Mouse (Mus musculus) ES-E14 (cell line): ENCODE results near the gene Pgf. TPM values are rescaled to one million over a fixed set of nuclear protein-coding genes. Genes with fewer than 3 reads are reported as not detected.
A peak's percentile ranks its signal among the peaks of the same experiment; 100 is the strongest.

Experiments
- DNase-seq: peaks from one replicate; pipeline ENCODE4 v3.0.0-alpha.2; 2013; ENCODE audit warnings: low read depth, low spot score
- H3K27ac ChIP-seq: 2 replicates; pipeline ENCODE4 v1.5.1; 2012; ENCODE audit warnings: low read depth, mild to moderate bottlenecking, low read length, moderate library complexity, mixed read lengths; ENCODE audit not compliant: poor library complexity, insufficient read depth, severe bottlenecking
- H3K36me3 ChIP-seq: 2 replicates; pipeline ENCODE4 v1.6.1; 2012; ENCODE audit warnings: mild to moderate bottlenecking, low read length, moderate library complexity, mixed read lengths; ENCODE audit not compliant: control insufficient read depth, poor library complexity, insufficient read depth, severe bottlenecking
- H3K4me1 ChIP-seq, 2 experiments: fragments of 150-350 bp in 1 of 2; sonication (generic) in 1 of 2; 2 replicates each; pipeline ENCODE4 v1.6.1; 2012; ENCODE audit warnings: low read length in 2 of 2, mild to moderate bottlenecking in 1 of 2, mixed read lengths in 1 of 2; ENCODE audit not compliant: control insufficient read depth in 2 of 2, insufficient read depth in 2 of 2, poor library complexity in 1 of 2
- H3K4me3 ChIP-seq, 2 experiments: fragments of 150-350 bp in 1 of 2; sonication (generic) in 1 of 2; 2 replicates each; pipeline ENCODE4 v1.5.1; 2012; ENCODE audit warnings: low read length in 2 of 2, low read depth in 1 of 2, mild to moderate bottlenecking in 1 of 2, mixed read lengths in 1 of 2; ENCODE audit not compliant: insufficient read depth in 1 of 2, poor library complexity in 1 of 2, severe bottlenecking in 1 of 2
- H3K9ac ChIP-seq: 2 replicates; pipeline ENCODE4 v1.6.1; 2012; ENCODE audit warnings: low read depth, mild to moderate bottlenecking, low read length, mixed read lengths; ENCODE audit not compliant: poor library complexity, insufficient read depth, severe bottlenecking
- H3K9me3 ChIP-seq: fragments of 150-350 bp; sonication (generic); 2 replicates; pipeline ENCODE4 v1.6.1; 2012; ENCODE audit warnings: low read depth, mild to moderate bottlenecking, low read length; ENCODE audit not compliant: control insufficient read depth, insufficient read depth
- CHD2 ChIP-seq: IDR thresholded peaks from 2 replicates; pipeline ENCODE4 v1.6.1; 2014; ENCODE audit warnings: mild to moderate bottlenecking, low read depth, low read length, inconsistent platforms
- HCFC1 ChIP-seq: IDR thresholded peaks from 2 replicates; pipeline ENCODE4 v1.6.1; 2012; ENCODE audit warnings: low read length, inconsistent platforms, borderline replicate concordance; ENCODE audit not compliant: insufficient read depth
- MAFK ChIP-seq: IDR thresholded peaks from 2 replicates; pipeline ENCODE4 v1.6.1; 2014; ENCODE audit warnings: mild to moderate bottlenecking, low read depth, low read length, inconsistent platforms; ENCODE audit not compliant: insufficient read depth
- ZC3H11A ChIP-seq: IDR thresholded peaks from 2 replicates; pipeline ENCODE4 v1.6.1; 2012; ENCODE audit warnings: low read depth, mild to moderate bottlenecking, inconsistent platforms, low read length, borderline replicate concordance
- ZNF384 ChIP-seq: IDR thresholded peaks from 2 replicates; pipeline ENCODE4 v1.6.1; 2012; ENCODE audit warnings: low read depth, low read length, inconsistent platforms
- in situ Hi-C, 2 experiments: fragments of 600-800 bp; cut with MboI; formaldehyde crosslinking; loops; one replicate each; pipeline ENCODE4 v1.15.1; 2025; ENCODE audit warnings: low sequenced_read_pairs in 2 of 2, inconsistent platforms in 1 of 2; ENCODE audit not compliant: unreplicated experiment in 2 of 2
- total RNA-seq: library from RNA; depleted of rRNA; stranded (reverse); fragments of 300-350 nt; gene quantifications from 2 replicates; pipeline ENCODE4 v1.2.3, GENCODE M21; 2012

Pgf gene
- total RNA-seq, 1 experiment = 6.9 TPM

- Histone ChIP-seq H3K36me3 (no peaks in the 10 kb centered on the region), H3K4me3 (no peak overlapping the region), H3K4me1 (peaks cover 0 to 3% of the 10 kb centered on the region in 2 experiments; a peak in 1 of 4 replicates), H3K9ac (no peak overlapping the region), H3K27ac (no peak overlapping the region), H3K9me3 (no peaks in the 10 kb centered on the region)
- in situ Hi-C loops = no loop called here
- no peak for TF ChIP-seq MAFK
- TF ChIP-seq ZNF384 = no peak
- no peak for DNase-seq
Measured at GRCm38 (mm10) chr12:85181475-85182344, 4.1 kb upstream of the Pgf start.

DNA sequence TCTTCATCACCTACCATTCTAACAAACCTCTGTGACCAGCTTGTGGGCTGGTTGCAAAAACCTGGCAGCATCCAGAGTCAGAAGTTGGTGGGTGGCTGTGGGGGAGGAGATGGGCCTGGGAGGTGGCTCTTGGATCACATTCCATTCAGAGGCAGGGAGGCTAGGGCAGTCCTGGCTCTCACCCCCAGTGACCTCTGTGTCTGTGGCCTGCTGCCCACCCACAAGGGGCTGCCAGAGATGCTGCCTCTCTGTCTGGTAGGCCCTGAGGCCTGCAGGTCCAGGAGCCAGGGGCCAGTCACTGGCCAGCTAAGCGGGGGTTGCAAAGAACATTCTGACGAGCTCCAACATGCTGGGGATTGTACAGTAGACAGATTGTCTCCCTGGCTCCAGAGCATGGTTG, 704 bp upstream of the Pgf start:
- DNase-seq = no peak
- no peaks in the 10 kb centered on the region for H3K36me3 ChIP-seq
- no peaks in the 10 kb centered on the region for H3K9me3 ChIP-seq
- no peak overlapping the region for H3K9ac ChIP-seq
- no peak overlapping the region for H3K4me3 ChIP-seq
- no peak for TF ChIP-seq ZNF384
- no peak for TF ChIP-seq CHD2
- TF ChIP-seq ZC3H11A = no peak
- no peak for TF ChIP-seq MAFK
- TF ChIP-seq HCFC1 = no peak
- in situ Hi-C loops = no loop called here
- H3K27ac ChIP-seq = no peak overlapping the region
- H3K4me1 ChIP-seq = peaks cover 0 to 16% of the 10 kb centered on the region in 2 experiments; a peak in 1 of 4 replicates

GRCm38 (mm10) chr12:85176846-85177523, 605 bp downstream of the Pgf start:
- no peak for TF ChIP-seq ZC3H11A
- TF ChIP-seq MAFK = no peak
- no peak for TF ChIP-seq ZNF384
- no peak for TF ChIP-seq HCFC1
- TF ChIP-seq CHD2 = no peak
- Histone ChIP-seq H3K9ac (no peak overlapping the region), H3K36me3 (no peaks in the 10 kb centered on the region), H3K4me1 (peaks cover 0 to 16% of the 10 kb centered on the region in 2 experiments; a peak in 1 of 4 replicates), H3K27ac (no peak overlapping the region), H3K9me3 (no peaks in the 10 kb centered on the region), H3K4me3 (peak overlapping the region; percentile 31 to 38; a peak in 2 of 4 replicates)
- in situ Hi-C loops = no loop called here
- no peak for DNase-seq

GRCm38 (mm10) chr12:85175926-85176845, 1.4 kb downstream of the Pgf start:
- Histone ChIP-seq H3K4me3 (no peak overlapping the region), H3K4me1 (peaks cover 0 to 16% of the 10 kb centered on the region in 2 experiments; a peak in 1 of 4 replicates), H3K9me3 (no peaks in the 10 kb centered on the region), H3K36me3 (no peaks in the 10 kb centered on the region), H3K9ac (no peak overlapping the region), H3K27ac (no peak overlapping the region)
- DNase-seq = no peak
- TF ChIP-seq HCFC1 = no peak
- no peak for TF ChIP-seq MAFK
- TF ChIP-seq CHD2 = no peak
- no peak for TF ChIP-seq ZC3H11A
- no peak for TF ChIP-seq ZNF384
- in situ Hi-C loops = no loop called here
